Mouse (Mus musculus): ENCODE data around the gene Chaf1a. TPM values are rescaled to one million over a fixed set of nuclear protein-coding genes. Genes with fewer than 3 reads are reported as not detected.

Gene Chaf1a
- total and polyA plus RNA-seq, 2 experiments from 2014 or later, result 4.5 to 6.1 TPM

DNA sequence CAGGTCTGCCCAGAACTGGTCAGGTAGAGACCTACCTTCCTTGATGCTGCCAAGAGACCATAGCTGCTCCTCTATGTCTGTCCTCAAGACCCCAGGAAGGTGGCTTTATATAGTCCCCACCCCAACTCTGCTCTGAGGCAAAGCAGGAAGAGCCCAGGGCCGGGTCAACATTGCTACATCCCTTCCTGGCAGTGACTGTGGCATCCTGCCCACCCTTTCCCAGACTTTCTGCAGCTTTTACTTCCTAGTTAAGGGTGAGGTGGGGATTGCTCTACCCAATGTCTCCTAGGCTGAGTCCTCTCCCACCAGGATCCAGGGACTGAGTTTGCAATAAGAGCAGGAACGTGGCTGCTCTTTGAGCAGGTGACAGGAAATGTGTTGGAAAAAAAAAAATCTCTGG lies 81.6 kb downstream of the Chaf1a start, which contains the start of gene Lrg1:
Gene Lrg1, minus strand, starts transcription at position 176 of the 400 bp plus-strand sequence.
- WGBS, result 48% methylated on average over 2 of the region's 2 CpGs
- no peak within 1 kb of the TSS for H3K9ac ChIP-seq (replicated peaks; ENCODE audit: low read length)
- H3K27ac ChIP-seq, result no peak within 1 kb of the TSS
- peaks cover 21% of the 10 kb centered on the region for H3K27me3 ChIP-seq (ENCODE audit: insufficient read depth, low read length)
- no peak within 1 kb of the TSS for H3K4me2 ChIP-seq (ENCODE audit: low read depth, low read length)
- TF ChIP-seq CTCF (IDR thresholded peaks at IDR 0.05; ENCODE audit: low read depth), result no peak
- 0 out of 2 replicates have a peak, but pooled peaks cover 3% of the 10 kb centered on the region for H3K4me1 ChIP-seq (ENCODE audit: insufficient read depth, low read length)
- H3K9me3 ChIP-seq (ENCODE audit: low read length), result peaks cover 5% of the 10 kb centered on the region; the same call in 1 of the 2 replicates
- ATAC-seq (no peak), DNase-seq (ENCODE audit: low spot score) (no peak)
- H3K4me3 ChIP-seq (ENCODE audit: low read length), result no peak within 1 kb of the TSS
- H3K36me3 ChIP-seq (ENCODE audit: insufficient read depth, low read length), result peaks cover 17% of the 10 kb centered on the region

Other genes with a start within 250 kb of the Chaf1a start
- 3.6 and 5.1 TPM in 2 replicates for gene Zfp119a, start 161.5 kb upstream of the Chaf1a start, total RNA-seq (2014; rRNA removed)
- gene Zfp119a, start 161.5 kb upstream of the Chaf1a start, polyA plus RNA-seq (2015; fragmentation: Nextera tagmentation; extraction: Ambion mirVana), result 6.4 and 7.4 TPM in 2 replicates
- gene Zfp959, start 148.3 kb upstream of the Chaf1a start, total RNA-seq (2014; rRNA removed), result 4.8 and 8.8 TPM in 2 replicates
- gene Zfp959, start 148.3 kb upstream of the Chaf1a start, polyA plus RNA-seq (2015; fragmentation: Nextera tagmentation; extraction: Ambion mirVana), result 7.5 and 8.9 TPM in 2 replicates
- 1.8 and 4.3 TPM in 2 replicates for gene Zfp119b, start 90.9 kb upstream of the Chaf1a start, total RNA-seq (2014; rRNA removed)
- gene Zfp119b, start 90.9 kb upstream of the Chaf1a start, polyA plus RNA-seq (2015; fragmentation: Nextera tagmentation; extraction: Ambion mirVana), result 5.6 and 6.8 TPM in 2 replicates
- gene Ebi3, start 87.8 kb upstream of the Chaf1a start, total RNA-seq (2014; rRNA removed), result 0.61 and 3.8 TPM in 2 replicates
- gene Ebi3, start 87.8 kb upstream of the Chaf1a start, polyA plus RNA-seq (2015; fragmentation: Nextera tagmentation; extraction: Ambion mirVana), result 5.2 and 7.3 TPM in 2 replicates
- gene Yju2, start 81.3 kb upstream of the Chaf1a start, total RNA-seq (2014; rRNA removed), result 6.8 and 18.3 TPM in 2 replicates
- gene Yju2, start 81.3 kb upstream of the Chaf1a start, polyA plus RNA-seq (2015; fragmentation: Nextera tagmentation; extraction: Ambion mirVana), result 16.7 and 19.4 TPM in 2 replicates
- gene Shd, start 70.0 kb upstream of the Chaf1a start, total RNA-seq (2014; rRNA removed), result 233 and 250 TPM in 2 replicates
- 150 and 152 TPM in 2 replicates for gene Shd, start 70.0 kb upstream of the Chaf1a start, polyA plus RNA-seq (2015; fragmentation: Nextera tagmentation; extraction: Ambion mirVana)
- gene Fsd1, start 53.9 kb upstream of the Chaf1a start, total RNA-seq (2014; rRNA removed), result 136 and 140 TPM in 2 replicates
- 178 and 193 TPM in 2 replicates for gene Fsd1, start 53.9 kb upstream of the Chaf1a start, polyA plus RNA-seq (2015; fragmentation: Nextera tagmentation; extraction: Ambion mirVana)
- gene Stap2, start 34.9 kb upstream of the Chaf1a start, total RNA-seq (2014; rRNA removed), result 5.4 and 5.9 TPM in 2 replicates
- 4.3 and 4.6 TPM in 2 replicates for gene Stap2, start 34.9 kb upstream of the Chaf1a start, polyA plus RNA-seq (2015; fragmentation: Nextera tagmentation; extraction: Ambion mirVana)
- gene Mpnd, start 34.7 kb upstream of the Chaf1a start, total RNA-seq (2014; rRNA removed), result 185 and 186 TPM in 2 replicates
- gene Mpnd, start 34.7 kb upstream of the Chaf1a start, polyA plus RNA-seq (2015; fragmentation: Nextera tagmentation; extraction: Ambion mirVana), result 106 and 107 TPM in 2 replicates
- gene Sh3gl1, start 3.8 kb upstream of the Chaf1a start, total RNA-seq (2014; rRNA removed), result 76.0 and 79.5 TPM in 2 replicates
- gene Sh3gl1, start 3.8 kb upstream of the Chaf1a start, polyA plus RNA-seq (2015; fragmentation: Nextera tagmentation; extraction: Ambion mirVana), result 84.5 and 87.6 TPM in 2 replicates
- gene Ubxn6, start 34.6 kb downstream of the Chaf1a start, total RNA-seq (2014; rRNA removed), result 92.0 and 111 TPM in 2 replicates
- gene Ubxn6, start 34.6 kb downstream of the Chaf1a start, polyA plus RNA-seq (2015; fragmentation: Nextera tagmentation; extraction: Ambion mirVana), result 75.2 and 77.7 TPM in 2 replicates
- 57.5 and 70.0 TPM in 2 replicates for gene Hdgfl2, start 39.2 kb downstream of the Chaf1a start, total RNA-seq (2014; rRNA removed)
- gene Hdgfl2, start 39.2 kb downstream of the Chaf1a start, polyA plus RNA-seq (2015; fragmentation: Nextera tagmentation; extraction: Ambion mirVana), result 109 and 119 TPM in 2 replicates
- 0.61 and 0.99 TPM in 2 replicates for gene Plin4, start 69.4 kb downstream of the Chaf1a start, total RNA-seq (2014; rRNA removed)
- gene Plin4, start 69.4 kb downstream of the Chaf1a start, polyA plus RNA-seq (2015; fragmentation: Nextera tagmentation; extraction: Ambion mirVana), result 0.08 and 0.11 TPM in 2 replicates
- 2.2 and 3.3 TPM in 2 replicates for gene Plin5, start 77.2 kb downstream of the Chaf1a start, total RNA-seq (2014; rRNA removed)
- gene Plin5, start 77.2 kb downstream of the Chaf1a start, polyA plus RNA-seq (2015; fragmentation: Nextera tagmentation; extraction: Ambion mirVana), result 4.1 and 4.4 TPM in 2 replicates
- 0.21 TPM in 1 of 2 replicates, not detected in the other for gene Lrg1, start 81.6 kb downstream of the Chaf1a start, total RNA-seq (2014; rRNA removed)
- 0.90 and 0.95 TPM in 2 replicates for gene Lrg1, start 81.6 kb downstream of the Chaf1a start, polyA plus RNA-seq (2015; fragmentation: Nextera tagmentation; extraction: Ambion mirVana)
- gene Sema6b, start 99.9 kb downstream of the Chaf1a start, total RNA-seq (2014; rRNA removed), result 91.6 and 97.5 TPM in 2 replicates
- gene Sema6b, start 99.9 kb downstream of the Chaf1a start, polyA plus RNA-seq (2015; fragmentation: Nextera tagmentation; extraction: Ambion mirVana), result 12.9 and 13.2 TPM in 2 replicates
- 14.4 and 17.8 TPM in 2 replicates for gene Tnfaip8l1, start 122.0 kb downstream of the Chaf1a start, total RNA-seq (2014; rRNA removed)
- gene Tnfaip8l1, start 122.0 kb downstream of the Chaf1a start, polyA plus RNA-seq (2015; fragmentation: Nextera tagmentation; extraction: Ambion mirVana), result 6.9 and 7.1 TPM in 2 replicates
- 58.1 and 59.0 TPM in 2 replicates for gene Mydgf, start 143.5 kb downstream of the Chaf1a start, total RNA-seq (2014; rRNA removed)
- gene Mydgf, start 143.5 kb downstream of the Chaf1a start, polyA plus RNA-seq (2015; fragmentation: Nextera tagmentation; extraction: Ambion mirVana), result 86.6 and 86.9 TPM in 2 replicates
- 30.3 and 31.3 TPM in 2 replicates for gene Dpp9, start 178.5 kb downstream of the Chaf1a start, total RNA-seq (2014; rRNA removed)
- 18.9 and 19.0 TPM in 2 replicates for gene Dpp9, start 178.5 kb downstream of the Chaf1a start, polyA plus RNA-seq (2015; fragmentation: Nextera tagmentation; extraction: Ambion mirVana)
- gene Fem1a, start 216.4 kb downstream of the Chaf1a start, total RNA-seq (2014; rRNA removed), result 47.0 and 49.2 TPM in 2 replicates
- 15.1 and 15.7 TPM in 2 replicates for gene Fem1a, start 216.4 kb downstream of the Chaf1a start, polyA plus RNA-seq (2015; fragmentation: Nextera tagmentation; extraction: Ambion mirVana)
- 3.1 and 3.4 TPM in 2 replicates for gene Ticam1, start 236.3 kb downstream of the Chaf1a start, total RNA-seq (2014; rRNA removed)
- gene Ticam1, start 236.3 kb downstream of the Chaf1a start, polyA plus RNA-seq (2015; fragmentation: Nextera tagmentation; extraction: Ambion mirVana), result 1.2 and 1.3 TPM in 2 replicates

All from hindbrain, postnatal 0 days (tissue).